Mouse (Mus musculus) NIH3T3 (cell line): ENCODE data around the gene Hist2h2aa2.
"Not testable (repeated sequence)": the region's sequence is repeated elsewhere in the genome, so short reads cannot be mapped to it uniquely, and the experiment has no call there.

ENCODE experiments used
- DNase-seq: peaks from one replicate; pipeline ENCODE4 v3.0.0-alpha.2; 2012; ENCODE audit warnings: low read depth

The Hist2h2aa2 gene

DNA sequence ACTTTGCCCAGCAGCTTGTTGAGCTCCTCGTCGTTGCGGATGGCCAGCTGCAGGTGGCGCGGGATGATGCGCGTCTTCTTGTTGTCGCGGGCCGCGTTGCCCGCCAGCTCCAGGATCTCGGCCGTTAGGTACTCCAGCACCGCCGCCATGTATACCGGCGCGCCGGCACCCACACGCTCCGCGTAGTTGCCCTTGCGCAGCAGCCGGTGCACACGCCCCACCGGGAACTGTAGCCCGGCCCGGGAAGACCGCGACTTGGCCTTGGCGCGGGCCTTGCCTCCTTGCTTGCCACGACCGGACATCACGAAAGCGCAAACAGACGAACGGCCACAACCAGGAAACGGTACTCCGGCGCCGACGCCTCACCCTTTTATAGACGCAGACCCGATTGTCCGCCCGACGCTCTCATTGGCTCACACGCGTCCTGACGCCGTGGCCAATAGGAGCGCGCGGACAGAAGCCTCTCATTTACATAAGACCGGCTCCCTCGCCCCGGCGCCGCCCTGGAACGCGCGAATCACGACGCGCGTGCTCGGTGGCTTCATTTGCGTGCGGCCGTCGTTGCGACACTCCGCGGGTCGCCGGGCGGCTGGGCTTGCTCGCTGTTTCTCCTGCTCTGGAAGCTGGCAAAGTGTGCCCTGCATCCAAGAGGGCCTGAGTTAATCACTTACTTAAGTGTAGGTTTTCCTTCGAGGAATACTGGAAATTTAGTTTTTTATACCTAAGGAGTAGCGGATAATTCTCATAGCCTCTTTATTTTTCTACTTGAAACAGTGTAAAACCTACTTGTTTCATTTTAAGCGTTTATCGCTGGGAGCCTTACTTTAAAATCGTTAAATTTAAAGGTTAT lies at the start of gene Hist2h2aa2:
Hist2h2aa2 (minus strand) TSS at position 328 of the 850 bp plus-strand sequence.
- peak; percentile 74 for DNase-seq

DNA sequence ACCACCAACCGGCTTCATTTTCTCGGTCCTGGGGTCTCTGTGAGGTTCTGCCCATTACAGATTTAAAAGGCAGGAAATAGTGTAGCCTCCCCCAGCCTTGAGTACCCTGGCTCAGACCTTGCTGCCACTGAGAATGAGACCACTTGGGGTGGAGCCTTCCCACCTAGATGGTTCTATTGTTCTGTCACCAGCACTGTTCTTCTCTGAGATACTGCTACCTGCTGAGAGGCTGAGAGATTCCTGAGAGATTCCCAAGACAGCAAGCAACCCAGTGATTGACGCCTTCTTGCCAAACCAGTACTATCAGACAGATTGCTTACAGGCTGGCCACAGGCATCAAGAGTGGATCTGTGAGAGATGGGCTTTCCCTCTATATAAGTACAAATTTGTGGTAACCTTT lies 49.1 kb upstream of the Hist2h2aa2 start:
- no peak for DNase-seq

DNA sequence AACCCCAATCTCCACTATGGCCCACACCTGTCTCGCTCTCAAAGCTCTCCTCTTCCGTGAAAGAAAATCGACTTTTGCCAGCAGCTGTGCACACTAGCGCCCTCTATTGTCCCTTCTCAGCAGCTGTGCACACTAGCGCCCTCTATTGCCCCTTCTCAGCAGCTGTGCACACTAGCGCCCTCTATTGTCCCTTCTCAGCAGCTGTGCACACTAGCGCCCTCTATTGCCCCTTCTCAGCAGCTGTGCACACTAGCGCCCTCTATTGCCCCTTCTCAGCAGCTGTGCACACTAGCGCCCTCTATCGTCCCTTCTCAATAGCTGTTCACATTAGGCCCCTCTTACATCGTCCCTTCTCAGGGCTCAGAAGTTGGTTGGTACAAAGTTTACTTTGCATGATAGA lies 47.3 kb upstream of the Hist2h2aa2 start:
- not testable (repeated sequence) for DNase-seq

DNA sequence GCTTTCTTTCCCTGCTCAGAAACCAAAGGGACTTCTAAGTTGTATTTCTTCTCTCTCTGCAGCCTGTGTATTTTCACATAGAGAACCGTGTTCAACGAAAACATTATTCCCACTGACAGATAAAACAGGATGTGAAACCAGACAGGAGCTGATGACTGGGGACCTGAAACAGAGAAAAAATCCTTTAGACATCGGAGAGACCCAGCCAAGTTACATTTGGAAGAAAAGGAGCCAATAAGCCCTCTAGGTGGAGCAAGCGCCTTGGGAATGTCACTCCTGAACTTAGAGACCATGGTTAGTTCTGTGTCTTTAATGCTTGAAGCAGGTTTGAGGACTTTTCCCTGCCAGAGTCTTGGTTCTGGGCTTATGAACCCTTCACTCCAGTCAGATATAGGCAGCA lies 44.4 kb upstream of the Hist2h2aa2 start:
- DNase-seq = peak; percentile 67

DNA sequence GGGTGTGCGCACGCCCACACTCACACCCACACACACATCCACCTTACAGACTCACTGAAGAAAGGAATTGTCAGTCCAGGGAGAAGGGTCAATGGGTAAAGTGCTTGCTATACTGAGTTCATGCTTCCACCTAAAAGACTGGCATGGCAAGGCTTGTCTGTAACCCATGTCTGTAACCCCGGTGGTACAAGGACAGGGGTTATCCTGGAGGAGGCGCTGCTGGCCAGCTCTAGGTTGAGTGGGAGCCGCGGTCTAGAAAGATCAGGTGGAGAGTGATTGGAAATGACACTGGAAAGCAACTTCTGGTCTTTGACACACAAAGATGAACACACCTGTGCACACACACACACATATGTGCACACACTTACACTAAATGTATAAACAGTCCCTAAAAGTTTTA lies 40.6 kb upstream of the Hist2h2aa2 start:
- DNase-seq = no peak

DNA sequence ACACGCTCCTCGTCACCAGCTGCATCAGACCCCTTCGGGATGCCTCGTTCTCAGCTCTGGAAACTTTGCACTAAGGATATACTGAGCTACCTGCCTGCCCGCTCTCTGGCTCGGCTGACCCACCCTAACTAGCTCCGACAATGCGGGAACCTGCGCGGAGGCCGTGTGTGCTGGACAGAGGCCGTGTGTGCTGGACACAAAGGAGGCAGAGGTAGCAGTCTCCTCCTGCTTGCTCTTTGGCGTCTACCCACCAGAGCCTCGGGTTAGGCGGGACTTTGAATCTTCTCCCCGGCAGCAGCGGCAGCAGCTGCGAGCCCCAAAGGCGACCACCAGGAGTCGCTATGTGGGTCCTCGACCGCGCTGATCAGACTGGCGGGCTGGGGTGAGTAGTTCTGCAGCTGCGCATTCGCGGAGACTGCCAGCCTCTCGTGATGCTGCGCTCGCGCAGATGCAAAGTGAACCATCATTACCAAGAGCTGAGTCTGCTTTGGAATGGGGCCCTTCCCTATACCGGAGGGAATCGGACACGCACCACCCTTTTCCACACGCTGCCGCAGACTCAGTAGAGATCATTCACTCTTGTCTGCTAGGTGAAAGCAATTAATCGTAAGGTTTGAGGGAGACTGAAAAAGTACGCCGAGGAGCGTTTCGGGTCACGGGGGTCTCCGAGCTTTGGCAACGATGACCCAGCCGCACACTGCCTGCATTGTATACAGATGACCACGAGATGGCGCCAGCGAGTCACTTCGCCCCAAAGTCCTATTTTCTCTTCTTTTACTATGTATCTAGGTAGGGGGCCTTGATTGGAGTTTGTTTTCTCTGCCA lies 37.9 kb upstream of the Hist2h2aa2 start:
- DNase-seq = peak; percentile 98

DNA sequence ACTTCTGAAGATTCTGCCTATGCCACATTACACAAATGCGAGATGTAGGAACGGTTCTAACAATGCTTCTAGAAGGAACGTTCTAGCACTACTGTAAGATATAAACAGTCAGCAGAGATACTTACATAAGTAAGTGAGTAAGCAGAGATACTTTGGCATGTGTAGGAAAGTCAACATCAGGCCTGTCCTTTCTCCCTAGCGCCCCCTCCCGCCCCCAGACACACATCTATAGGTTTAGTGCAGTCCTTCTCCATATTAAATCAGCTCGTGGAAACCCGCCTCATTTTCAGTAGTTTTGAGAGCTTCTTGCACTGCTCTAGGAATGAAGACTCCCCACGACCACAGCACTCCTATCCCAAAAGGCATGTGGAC lies 37.3 kb upstream of the Hist2h2aa2 start:
- peak; percentile 92 for DNase-seq

DNA sequence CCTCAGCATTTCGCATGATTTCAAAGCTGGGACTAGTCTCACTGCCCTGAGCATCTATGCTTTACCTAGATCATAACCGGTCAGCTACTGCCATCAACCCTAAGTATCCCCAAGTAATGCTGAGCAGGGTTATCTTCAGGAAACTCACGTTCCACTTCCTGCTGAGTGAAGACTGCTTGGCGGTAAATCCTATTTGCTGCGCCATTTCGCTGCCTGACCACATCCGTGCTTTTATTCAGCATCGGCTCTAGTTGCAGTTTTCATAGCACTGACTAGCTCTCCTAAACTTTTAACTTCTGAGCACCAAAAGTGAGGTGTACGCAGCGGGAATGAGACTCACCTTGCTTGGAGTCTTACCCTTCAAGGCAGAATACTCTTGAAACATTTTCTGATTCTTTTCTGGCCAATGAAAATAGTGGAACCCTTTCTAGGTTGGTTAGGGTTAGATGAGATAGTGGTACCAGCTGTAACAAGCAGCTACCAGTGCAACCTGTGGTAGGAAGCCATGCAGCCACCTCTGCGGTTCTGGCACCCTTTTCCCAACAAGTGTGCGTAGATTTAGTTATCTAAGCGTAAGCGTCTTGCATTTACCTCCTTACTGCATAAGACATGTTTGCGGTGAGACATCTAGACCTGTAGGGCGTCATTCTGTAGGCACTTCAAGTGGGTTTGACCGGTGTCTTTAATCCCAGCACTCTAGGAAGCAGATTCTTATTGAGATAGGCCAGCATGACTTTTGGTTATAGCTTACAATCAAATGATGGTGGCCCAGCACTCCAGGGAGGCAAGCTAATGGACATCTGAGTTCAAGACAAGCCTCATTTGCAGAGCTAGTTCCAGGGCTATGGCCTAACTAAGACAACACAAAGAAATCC lies 33.8 kb upstream of the Hist2h2aa2 start:
- peak; percentile 61 for DNase-seq

DNA sequence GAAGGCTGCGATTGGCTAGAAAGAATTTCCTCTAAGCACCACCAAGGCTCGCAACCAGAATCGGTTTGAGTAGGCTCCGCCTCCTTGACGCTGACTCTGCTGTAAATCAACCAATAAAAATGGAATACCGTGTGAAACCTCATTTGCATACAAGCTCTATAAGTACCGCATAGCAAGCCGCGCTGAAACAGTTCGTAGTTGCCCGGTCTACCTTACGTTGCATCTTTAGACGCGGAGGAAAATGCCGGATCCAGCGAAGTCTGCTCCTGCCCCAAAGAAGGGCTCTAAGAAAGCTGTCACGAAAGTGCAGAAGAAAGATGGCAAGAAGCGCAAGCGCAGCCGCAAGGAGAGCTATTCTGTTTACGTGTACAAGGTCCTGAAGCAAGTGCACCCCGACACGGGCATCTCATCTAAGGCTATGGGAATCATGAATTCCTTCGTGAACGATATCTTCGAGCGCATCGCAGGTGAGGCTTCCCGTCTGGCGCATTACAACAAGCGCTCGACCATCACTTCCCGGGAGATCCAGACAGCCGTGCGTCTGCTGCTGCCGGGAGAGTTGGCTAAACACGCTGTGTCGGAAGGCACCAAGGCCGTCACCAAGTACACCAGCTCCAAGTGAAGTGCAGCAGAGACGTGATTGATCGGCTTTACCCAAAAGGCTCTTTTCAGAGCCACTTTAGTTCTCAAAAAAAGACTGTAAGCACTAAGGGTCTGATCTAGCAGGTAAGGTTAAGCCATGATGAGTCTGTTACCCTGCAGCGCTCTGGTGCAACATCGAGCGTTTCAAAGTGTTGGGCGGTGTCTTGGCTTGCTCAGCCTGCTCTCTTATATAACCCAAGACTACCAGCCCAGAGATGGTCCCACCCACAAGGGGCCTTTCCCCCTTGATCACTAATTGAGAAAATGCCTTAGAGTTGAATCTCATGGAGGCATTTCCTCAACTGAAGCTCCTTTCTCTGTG lies 29.7 kb upstream of the Hist2h2aa2 start, which contains the start of gene Hist2h2bb:
Hist2h2bb (plus strand) TSS at position 242 of the 964 bp plus-strand sequence.
- DNase-seq = peak; percentile 97

DNA sequence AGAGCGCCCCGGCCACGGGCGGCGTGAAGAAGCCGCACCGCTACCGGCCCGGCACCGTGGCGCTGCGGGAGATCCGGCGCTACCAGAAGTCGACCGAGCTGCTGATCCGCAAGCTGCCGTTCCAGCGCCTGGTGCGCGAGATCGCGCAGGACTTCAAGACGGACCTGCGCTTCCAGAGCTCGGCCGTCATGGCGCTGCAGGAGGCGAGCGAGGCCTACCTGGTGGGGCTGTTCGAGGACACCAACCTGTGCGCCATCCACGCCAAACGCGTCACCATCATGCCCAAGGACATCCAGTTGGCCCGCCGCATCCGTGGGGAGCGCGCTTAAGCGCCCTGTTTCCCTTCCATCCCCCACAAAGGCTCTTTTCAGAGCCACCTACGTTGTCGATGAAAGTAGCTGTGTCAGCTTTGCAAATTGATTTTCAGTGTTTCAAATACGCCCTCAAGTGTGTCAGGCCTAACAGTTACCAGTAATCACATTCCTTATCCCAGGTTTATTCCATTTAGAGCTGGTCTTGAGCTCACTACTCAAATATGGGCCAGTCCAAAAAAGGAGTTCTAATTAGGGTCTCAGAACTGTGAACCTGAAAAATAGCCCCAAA lies 28.8 kb upstream of the Hist2h2aa2 start:
- DNase-seq = not testable (repeated sequence)

DNA sequence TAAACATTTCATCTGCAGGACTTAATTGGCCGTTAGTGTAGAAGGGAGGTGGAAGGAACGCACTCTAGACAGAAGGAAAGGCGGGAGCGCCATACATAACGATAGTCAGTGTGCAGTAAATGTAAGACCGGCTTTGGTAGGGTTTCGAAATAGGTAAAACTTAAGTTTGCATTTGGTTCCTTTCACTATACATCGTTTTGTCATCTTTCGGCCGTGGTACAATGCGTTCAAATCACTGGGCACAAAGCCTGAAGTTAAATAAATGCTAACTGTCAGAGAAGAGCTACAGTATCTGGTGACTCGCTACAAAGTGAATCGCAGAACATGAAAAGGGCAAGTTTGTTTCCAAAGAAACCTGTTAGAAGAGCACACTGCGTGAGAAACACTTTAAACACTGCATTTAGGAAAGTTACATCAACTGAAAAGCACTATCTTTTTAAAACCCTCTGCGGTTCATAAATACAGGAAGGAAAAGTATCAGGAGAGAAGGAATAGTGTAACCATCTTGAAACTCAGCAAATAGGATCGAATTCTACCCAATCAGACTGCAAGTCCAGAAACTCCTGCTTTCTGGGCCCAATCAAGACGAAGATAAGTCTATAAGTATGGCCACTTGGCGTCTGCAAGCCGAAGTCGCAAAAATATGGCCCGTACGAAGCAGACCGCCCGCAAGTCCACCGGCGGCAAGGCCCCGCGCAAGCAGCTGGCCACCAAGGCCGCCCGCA lies 28.1 kb upstream of the Hist2h2aa2 start, which contains the start of gene Hist2h3b:
Hist2h3b (plus strand) TSS at position 604 of the 725 bp plus-strand sequence.
- DNase-seq = peak; percentile 91

DNA sequence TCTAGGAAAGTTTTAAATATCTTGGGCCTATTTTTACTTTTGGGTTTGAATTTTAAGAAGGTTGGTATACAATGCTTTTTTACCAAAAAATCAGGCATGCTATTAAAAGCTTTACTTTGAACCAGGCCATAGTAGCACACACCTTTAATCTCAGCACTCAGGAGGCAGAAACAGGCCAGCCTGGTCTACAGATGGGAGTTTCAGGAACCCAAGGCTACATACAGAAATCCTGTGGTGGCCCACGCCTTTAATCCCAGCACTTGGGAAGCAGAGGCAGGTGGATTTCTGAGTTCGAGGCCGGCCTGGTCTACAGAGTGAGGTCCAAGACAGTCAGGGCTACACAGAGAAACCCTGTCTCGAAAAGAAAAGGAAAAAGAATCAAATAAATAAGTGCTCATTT lies 27.5 kb upstream of the Hist2h2aa2 start:
- DNase-seq = no peak

DNA sequence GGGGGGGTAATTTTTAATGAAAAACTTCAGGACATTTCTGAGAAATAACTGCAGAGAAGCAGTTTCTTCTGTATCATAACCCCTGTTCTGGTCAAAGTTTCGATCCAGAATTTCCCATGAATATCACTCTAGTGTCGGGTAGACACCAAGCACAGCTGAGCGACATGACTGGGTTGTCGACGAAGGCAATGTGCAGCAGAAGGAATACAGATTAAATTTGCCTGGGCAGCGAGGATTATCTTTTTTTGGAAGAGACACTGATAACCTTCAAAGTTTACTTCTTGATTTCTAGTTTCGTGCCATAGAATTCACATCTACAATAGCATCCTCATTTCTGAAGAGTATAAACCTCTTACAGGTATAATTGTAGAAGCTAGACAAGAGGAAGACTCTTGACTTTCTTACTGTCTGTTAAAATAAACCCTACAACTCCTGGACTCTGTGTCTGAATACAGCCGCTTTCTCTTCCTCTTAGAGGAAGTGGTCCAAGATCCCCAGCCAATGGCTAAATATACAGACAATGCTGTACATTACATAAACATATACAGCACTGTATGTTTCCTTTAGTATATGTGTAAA lies 26.1 kb upstream of the Hist2h2aa2 start:
- no peak for DNase-seq

DNA sequence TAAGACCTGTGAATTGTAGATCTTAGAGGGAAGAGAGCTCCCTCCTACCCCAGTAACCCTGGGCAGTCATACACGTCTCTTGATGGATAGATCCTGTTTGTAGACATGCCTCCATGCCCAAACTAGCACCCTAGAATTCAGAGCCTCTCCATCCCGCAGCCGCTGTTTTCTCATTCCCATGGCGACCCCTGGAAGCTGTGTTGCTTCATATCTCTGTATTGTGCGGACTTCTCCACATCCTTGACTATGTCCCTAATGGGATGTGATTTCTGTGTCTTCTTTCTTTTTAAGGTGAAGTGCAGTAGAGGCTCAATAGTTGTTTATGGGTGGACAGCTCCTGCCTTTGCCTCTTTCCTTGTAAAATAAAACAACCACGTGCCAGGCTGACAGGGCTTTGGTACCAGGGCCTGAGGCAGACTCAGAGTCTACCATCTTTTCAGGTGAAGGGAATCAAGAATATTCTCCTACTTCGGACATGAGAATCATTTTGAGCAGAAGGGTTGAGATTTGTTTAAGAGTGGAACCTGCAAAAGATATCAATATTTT lies 24.4 kb upstream of the Hist2h2aa2 start:
- peak; percentile 37 for DNase-seq

DNA sequence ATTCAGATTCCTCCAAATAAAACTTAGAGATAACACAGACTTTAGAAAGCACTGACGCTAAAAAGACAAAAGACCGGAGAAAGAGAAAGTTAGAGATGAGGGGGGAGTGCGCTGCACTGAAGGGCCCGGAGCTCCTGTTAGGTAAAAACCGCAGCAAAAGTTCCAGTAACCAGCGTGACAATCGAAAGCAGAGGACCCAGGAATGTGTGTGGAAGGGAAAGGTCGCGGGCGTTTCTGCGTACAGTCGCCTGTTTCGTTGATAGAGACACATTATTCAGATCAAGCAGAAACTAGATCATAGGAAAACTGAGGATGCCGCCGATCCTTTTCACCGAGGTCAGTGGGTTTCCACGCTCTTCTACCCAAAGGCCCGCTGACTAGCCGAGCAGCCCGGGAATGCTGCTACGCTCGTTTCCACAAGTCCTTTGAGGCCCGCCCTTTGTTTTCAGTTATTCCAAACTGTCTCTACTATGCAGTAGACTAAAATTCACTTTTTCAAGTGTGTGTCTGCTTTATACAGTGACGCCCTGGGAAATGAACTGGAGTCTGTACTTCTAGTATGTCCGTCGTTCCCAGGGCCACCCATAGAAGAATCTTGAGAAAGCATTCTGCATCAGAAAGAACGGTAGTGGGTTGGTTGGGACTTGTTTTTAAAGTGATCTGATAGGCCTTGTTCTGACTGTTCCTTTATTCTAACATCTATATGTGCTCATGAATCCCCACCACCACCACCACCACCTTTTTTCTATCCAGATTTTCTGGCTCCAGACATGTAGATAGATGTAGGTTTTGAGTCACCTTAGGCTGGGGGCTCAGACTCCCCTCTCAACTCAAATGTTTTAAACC lies 23.7 kb upstream of the Hist2h2aa2 start:
- DNase-seq = peak; percentile 65

DNA sequence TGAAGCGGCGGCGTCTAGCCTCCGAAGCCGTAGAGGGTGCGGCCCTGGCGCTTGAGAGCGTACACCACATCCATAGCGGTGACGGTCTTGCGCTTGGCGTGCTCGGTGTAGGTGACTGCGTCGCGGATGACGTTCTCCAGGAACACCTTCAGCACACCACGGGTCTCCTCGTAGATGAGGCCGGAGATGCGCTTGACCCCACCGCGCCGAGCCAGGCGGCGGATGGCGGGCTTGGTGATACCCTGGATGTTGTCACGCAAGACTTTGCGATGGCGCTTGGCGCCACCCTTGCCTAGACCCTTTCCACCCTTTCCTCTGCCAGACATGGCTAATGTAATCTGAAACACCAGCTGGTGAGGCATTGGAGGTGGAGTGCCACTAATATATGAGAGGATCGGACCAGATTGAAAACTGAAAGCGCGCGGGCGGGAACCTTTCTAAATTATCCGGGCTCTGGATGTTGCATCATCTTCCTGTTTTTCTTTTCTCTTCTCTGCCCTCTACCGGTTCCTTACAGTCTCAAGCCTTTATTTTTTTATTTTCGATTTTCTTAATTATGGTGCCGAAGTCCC lies 23.0 kb upstream of the Hist2h2aa2 start, which contains the start of gene Hist2h4:
Hist2h4 (minus strand) TSS at position 333 of the 572 bp plus-strand sequence.
- DNase-seq = peak; percentile 97

DNA sequence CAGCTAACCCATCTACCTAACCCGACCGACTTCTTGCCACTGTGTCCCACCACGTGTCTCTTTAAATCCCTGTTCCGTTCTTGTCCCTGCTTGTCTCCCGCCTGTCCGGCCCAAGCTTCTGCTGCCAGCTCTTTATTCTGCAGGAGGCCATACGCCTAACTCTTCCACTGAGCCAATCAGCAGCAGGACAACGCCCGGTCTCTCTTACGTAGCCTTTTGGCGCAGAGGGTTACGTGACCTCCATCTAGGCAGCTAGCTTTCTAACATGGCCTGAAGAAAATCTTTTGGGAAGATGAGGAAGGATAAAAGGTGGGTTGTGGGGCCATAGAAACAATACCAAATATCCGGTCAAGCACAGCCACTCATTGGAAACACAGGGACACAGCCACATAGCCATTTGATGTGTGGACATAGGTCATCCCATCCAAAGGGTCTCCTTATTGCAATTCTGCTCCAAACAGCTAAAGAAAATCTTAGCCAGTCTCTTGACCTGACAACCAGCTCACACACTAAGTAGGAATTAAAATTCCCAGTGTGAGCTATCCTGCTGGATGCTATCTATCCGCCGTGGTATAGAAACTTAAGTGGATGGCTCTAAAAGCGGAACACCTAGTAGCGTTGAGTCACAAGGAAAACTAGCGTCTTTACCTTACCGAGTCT lies 22.3 kb upstream of the Hist2h2aa2 start:
- DNase-seq = peak; percentile 91
